Mouse (Mus musculus) CH12.LX (cell line): ENCODE measurements around the gene Fancc. TPM values are rescaled to one million over a fixed set of nuclear protein-coding genes. Genes with fewer than 3 reads are reported as not detected.

ENCODE experiments used
- DNase-seq: peaks from one replicate; pipeline ENCODE4 v3.0.0-alpha.2; 2013; ENCODE audit errors: extremely low read depth
- H3K27ac ChIP-seq: 2 replicates; pipeline ENCODE4 v1.5.1; 2012; ENCODE audit warnings: low read depth, mild to moderate bottlenecking, control low read depth, moderate library complexity; ENCODE audit not compliant: insufficient read depth
- H3K27me3 ChIP-seq: replicated peaks from 2 replicates; pipeline ENCODE3; 2012; ENCODE audit warnings: inconsistent platforms
- H3K36me3 ChIP-seq, 2 experiments: replicated peaks in 1 of 2; 2 replicates each; pipeline versions ENCODE3 to v1.6.1; 2012; ENCODE audit warnings: inconsistent platforms in 1 of 2, low read length in 1 of 2, mild to moderate bottlenecking in 1 of 2, mixed read lengths in 1 of 2, moderate library complexity in 1 of 2; ENCODE audit not compliant: control insufficient read depth in 1 of 2, insufficient read depth in 1 of 2
- H3K4me1 ChIP-seq, 2 experiments: 2 replicates each; pipeline ENCODE4 v1.6.1; 2012; ENCODE audit warnings: inconsistent platforms in 1 of 2, moderate library complexity in 1 of 2; ENCODE audit not compliant: insufficient read depth in 2 of 2, control insufficient read depth in 1 of 2
- H3K4me2 ChIP-seq: 2 replicates; pipeline ENCODE4 v1.6.1; 2012; ENCODE audit warnings: low read depth, mild to moderate bottlenecking, control low read depth; ENCODE audit not compliant: poor library complexity, insufficient read depth, severe bottlenecking
- H3K4me3 ChIP-seq, 3 experiments: fragments of 150-350 bp in 1 of 3; sonication (generic) in 1 of 3; replicated peaks in 1 of 3; 2 replicates each; pipeline versions ENCODE3 to v1.5.1; 2011 to 2012; ENCODE audit warnings: low read depth in 2 of 3, low read length in 2 of 3, mild to moderate bottlenecking in 2 of 3, moderate library complexity in 2 of 3, control low read depth in 1 of 3, improper control_type of control experiment in 1 of 3, inconsistent platforms in 1 of 3, mixed read lengths in 1 of 3; ENCODE audit not compliant: poor library complexity in 1 of 3
- H3K79me2 ChIP-seq: replicated peaks from 2 replicates; pipeline ENCODE4 v1.6.1; 2012; ENCODE audit warnings: mild to moderate bottlenecking, moderate library complexity; ENCODE audit not compliant: control insufficient read depth, poor library complexity, insufficient read depth, severe bottlenecking; ENCODE audit errors: extremely low read depth
- H3K9ac ChIP-seq: 2 replicates; pipeline ENCODE4 v1.6.1; 2012; ENCODE audit warnings: low read depth, mild to moderate bottlenecking, control low read depth, moderate library complexity; ENCODE audit not compliant: insufficient read depth
- H3K9me3 ChIP-seq: replicated peaks from 2 replicates; pipeline ENCODE3; 2012; ENCODE audit warnings: low read length, inconsistent platforms, mixed read lengths
- BHLHE40 ChIP-seq: IDR thresholded peaks from 2 replicates; pipeline ENCODE4 v1.6.1; 2011; ENCODE audit warnings: mild to moderate bottlenecking, low read depth, low read length, improper control_type of control experiment
- CHD2 ChIP-seq: IDR thresholded peaks from 2 replicates; pipeline ENCODE4 v1.6.1; 2011; ENCODE audit warnings: low read length, improper control_type of control experiment
- ELF1 ChIP-seq: IDR thresholded peaks from 2 replicates; pipeline ENCODE4 v1.6.1; 2014; ENCODE audit warnings: low read depth, mild to moderate bottlenecking, inconsistent platforms, low read length, improper control_type of control experiment
- ETS1 ChIP-seq: conservative IDR thresholded peaks from 2 replicates; pipeline ENCODE4 v1.6.1; 2012; ENCODE audit warnings: low read depth, mild to moderate bottlenecking, inconsistent platforms, low read length, improper control_type of control experiment, moderate library complexity
- GABPA ChIP-seq: IDR thresholded peaks from 2 replicates; pipeline ENCODE4 v1.6.1; 2012; ENCODE audit warnings: low read depth, low read length, improper control_type of control experiment, inconsistent platforms; ENCODE audit not compliant: insufficient replicate concordance
- HCFC1 ChIP-seq: IDR thresholded peaks from 2 replicates; pipeline ENCODE4 v1.6.1; 2012; ENCODE audit warnings: low read depth, mild to moderate bottlenecking, inconsistent platforms, low read length, improper control_type of control experiment
- JUN ChIP-seq: IDR thresholded peaks from 2 replicates; pipeline ENCODE4 v1.6.1; 2011; ENCODE audit warnings: low read depth, mild to moderate bottlenecking, low read length, improper control_type of control experiment, moderate library complexity; ENCODE audit not compliant: insufficient read depth
- JUND ChIP-seq: conservative IDR thresholded peaks from 2 replicates; pipeline ENCODE4 v1.6.1; 2011; ENCODE audit warnings: low read depth, low read length, improper control_type of control experiment
- KAT2A ChIP-seq: IDR thresholded peaks from 2 replicates; pipeline ENCODE4 v1.6.1; 2012; ENCODE audit warnings: low read length, improper control_type of control experiment, inconsistent platforms; ENCODE audit not compliant: insufficient replicate concordance
- MAFK ChIP-seq: IDR thresholded peaks from 2 replicates; pipeline ENCODE4 v1.6.1; 2011; ENCODE audit warnings: low read length, improper control_type of control experiment; ENCODE audit not compliant: insufficient replicate concordance
- MAX ChIP-seq: IDR thresholded peaks from 2 replicates; pipeline ENCODE4 v1.6.1; 2011; ENCODE audit warnings: low read length, improper control_type of control experiment
- MAZ ChIP-seq: IDR thresholded peaks from 2 replicates; pipeline ENCODE4 v1.6.1; 2012; ENCODE audit warnings: low read depth, mild to moderate bottlenecking, inconsistent platforms, low read length, improper control_type of control experiment, moderate library complexity
- MEF2A ChIP-seq: IDR thresholded peaks from 2 replicates; pipeline ENCODE4 v1.6.1; 2014; ENCODE audit warnings: low read depth, mild to moderate bottlenecking, inconsistent platforms, low read length, improper control_type of control experiment, borderline replicate concordance
- NELFE ChIP-seq: IDR thresholded peaks from 2 replicates; pipeline ENCODE4 v1.6.1; 2011; ENCODE audit warnings: low read depth, low read length, improper control_type of control experiment
- PAX5 ChIP-seq: IDR thresholded peaks from 2 replicates; pipeline ENCODE4 v1.6.1; 2012; ENCODE audit warnings: low read length, inconsistent platforms, mixed read lengths
- RCOR1 ChIP-seq: conservative IDR thresholded peaks from 2 replicates; pipeline ENCODE4 v1.6.1; 2012; ENCODE audit warnings: low read depth, mild to moderate bottlenecking, inconsistent platforms, low read length, improper control_type of control experiment
- TBP ChIP-seq: conservative IDR thresholded peaks from 2 replicates; pipeline ENCODE4 v1.6.1; 2011; ENCODE audit warnings: low read depth, low read length, improper control_type of control experiment
- dilution Hi-C: fragments of 300-500 bp; cut with MboI; formaldehyde crosslinking; loops from 2 replicates; pipeline ENCODE4 v1.14.3; 2020; ENCODE audit warnings: low sequenced_read_pairs; ENCODE audit not compliant: extremely low pct_unique_long_range_greater_than_20kb, extremely low pct_ligation_motif_present
- in situ Hi-C: fragments of 300-500 bp; cut with MboI; formaldehyde crosslinking; loops from 3 replicates; pipeline ENCODE4 v1.14.3; 2019; ENCODE audit warnings: low sequenced_read_pairs, low pct_ligation_motif_present, low pct_unique_long_range_greater_than_20kb, mixed read lengths
- polyA plus RNA-seq: library from polyadenylated mRNA; unstranded; fragments of >175 nt; gene quantifications from 2 replicates; pipeline ENCODE4 v1.2.1, GENCODE M21; 2012; ENCODE audit warnings: low read depth; ENCODE audit not compliant: insufficient read length
- total RNA-seq, 2 experiments: library from RNA; depleted of rRNA; stranded (reverse); fragments of 300-350 nt in 1 of 2; fragments of >200 nt in 1 of 2; gene quantifications; 2 replicates each; pipeline ENCODE4 v1.2.3; 2012 to 2014

Fancc gene
- total and polyA plus RNA-seq, 3 experiments, result 8.2 to 12.4 (median 8.7) TPM

- Histone ChIP-seq H3K36me3 (peaks cover 31 to 93% of the 10 kb centered on the region in 2 experiments), H3K9ac (no peak overlapping the region)
- TF ChIP-seq MEF2A, result peak; percentile 25; the same call in 1 of the 2 replicates
- no peak for TF ChIP-seq KAT2A
- TF ChIP-seq, all 38 proteins: peak for 1
- H3K79me2 ChIP-seq, result peaks cover 4% of the 10 kb centered on the region; the same call in 1 of the 2 replicates
- H3K4me3 ChIP-seq, result no peak overlapping the region
- H3K4me1 ChIP-seq, result peaks cover 25 to 55% of the 10 kb centered on the region in 2 experiments
- dilution Hi-C loops, result no loop called here
- no peaks in the 10 kb centered on the region for H3K27me3 ChIP-seq
- H3K9me3 ChIP-seq, result no peaks in the 10 kb centered on the region
- DNase-seq, result no peak
- in situ Hi-C loops, result no loop called here
- no peak overlapping the region for H3K27ac ChIP-seq
- H3K4me2 ChIP-seq, result peak overlapping the region; percentile 11; the same call in 1 of the 2 replicates
Observed at GRCm38 (mm10) chr13:63544119-63544966, 47.3 kb upstream of the Fancc start.

- no peak overlapping the region for H3K27ac ChIP-seq
- no peak overlapping the region for H3K4me2 ChIP-seq
- H3K9me3 ChIP-seq, result no peaks in the 10 kb centered on the region
- in situ Hi-C loops, result no loop called here
- TF ChIP-seq BHLHE40 (no peak), NELFE (no peak), JUN (no peak), PAX5 (no peak), MAX (no peak), MAFK (no peak), GABPA (no peak), RCOR1 (no peak), ELF1 (no peak), CHD2 (no peak), TBP (no peak), JUND (no peak), HCFC1 (no peak), MAZ (no peak), KAT2A (no peak), ETS1 (no peak)
- H3K27me3 ChIP-seq, result no peaks in the 10 kb centered on the region
- H3K4me1 ChIP-seq, result peaks cover 21 to 50% of the 10 kb centered on the region in 2 experiments
- peaks cover 4% of the 10 kb centered on the region; the same call in 1 of the 2 replicates for H3K79me2 ChIP-seq
- H3K9ac ChIP-seq, result no peak overlapping the region
- peaks cover 39 to 94% of the 10 kb centered on the region in 2 experiments for H3K36me3 ChIP-seq
- no peak overlapping the region for H3K4me3 ChIP-seq
- no peak for DNase-seq
- dilution Hi-C loops, result no loop called here
Observed at GRCm38 (mm10) chr13:63543459-63543858, 46.4 kb upstream of the Fancc start.
